Mouse (Mus musculus) kidney, postnatal 36 days (tissue): ENCODE measurements at regions not wholly inside any gene's neighbourhood (a gene's known extent, or its start where the extent isn't known, plus 50 kb on each side); places are given as distances from the start of the nearest gene placed in this dataset.

ENCODE experiments used
- DNase-seq, 2 experiments: peaks; one replicate each; pipeline ENCODE4 v3.0.0; 2021 to 2022; ENCODE audit warnings: mixed read lengths in 2 of 2

GRCm38 (mm10) chr12:73491370-73491769 is 54.8 kb downstream of the Tmem30b start:
- no peak for DNase-seq

DNA sequence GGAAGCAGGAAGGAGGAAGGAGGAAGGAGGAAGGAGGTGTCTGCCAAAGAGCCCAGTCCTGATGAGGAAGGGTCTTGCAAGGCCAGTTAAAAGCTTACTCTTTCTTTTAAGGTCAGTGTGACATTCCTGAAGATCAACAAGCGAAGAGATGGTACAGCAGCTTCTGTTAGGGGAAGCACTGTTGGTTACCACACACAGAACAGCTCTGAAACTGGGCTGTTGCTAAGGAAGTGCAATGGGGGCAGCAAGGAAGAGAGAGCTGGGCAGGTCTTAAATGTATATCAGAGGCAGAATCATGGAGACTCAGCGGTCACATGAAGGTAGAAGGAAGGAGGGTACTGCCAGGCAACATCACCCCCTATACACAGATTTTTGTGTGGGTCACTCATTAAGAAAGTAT is 63.3 kb downstream of the Tmem30b start:
- no peak for DNase-seq

GRCm38 (mm10) chr12:73482275-73482674 is 63.9 kb downstream of the Tmem30b start:
- no peak for DNase-seq

DNA sequence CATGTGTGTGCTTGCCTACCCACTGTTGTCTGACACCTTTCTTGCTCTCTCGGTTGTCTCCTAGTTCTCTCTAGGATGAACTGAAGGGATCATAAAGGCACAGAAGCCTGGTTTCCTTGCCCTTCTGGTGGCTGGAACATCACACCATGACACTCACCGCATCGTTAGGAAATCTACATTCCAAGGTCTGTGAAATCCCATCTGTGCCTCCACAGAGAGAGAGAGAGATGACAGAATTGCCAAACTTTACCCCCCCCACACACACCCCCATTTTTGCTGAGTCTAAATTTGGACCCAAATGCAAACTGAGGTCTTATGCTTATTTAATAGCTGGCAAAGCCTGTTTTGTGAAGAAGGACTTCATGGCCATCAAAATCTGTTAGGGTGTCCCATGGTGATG is 64.5 kb downstream of the Tmem30b start:
- DNase-seq, result no peak

DNA sequence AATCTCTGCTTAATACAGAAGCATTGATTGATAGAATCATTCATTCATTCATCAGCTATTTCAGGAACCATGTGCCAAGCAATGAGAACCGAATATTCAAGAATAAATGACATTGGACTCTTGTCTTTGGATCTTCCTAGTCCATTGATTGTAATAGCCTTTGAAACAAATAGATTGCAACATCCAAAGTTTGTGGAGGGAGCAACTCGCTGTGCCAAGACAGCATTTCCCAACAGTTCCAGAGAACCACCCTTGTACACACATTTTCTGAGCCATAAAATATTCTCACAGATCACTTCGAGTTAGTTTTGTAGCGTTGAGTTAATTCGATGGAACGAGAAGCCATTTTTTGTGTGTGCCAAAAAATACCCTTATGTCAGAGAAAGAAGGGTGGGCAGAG is 65.0 kb downstream of the Tmem30b start:
- DNase-seq, result no peak

DNA sequence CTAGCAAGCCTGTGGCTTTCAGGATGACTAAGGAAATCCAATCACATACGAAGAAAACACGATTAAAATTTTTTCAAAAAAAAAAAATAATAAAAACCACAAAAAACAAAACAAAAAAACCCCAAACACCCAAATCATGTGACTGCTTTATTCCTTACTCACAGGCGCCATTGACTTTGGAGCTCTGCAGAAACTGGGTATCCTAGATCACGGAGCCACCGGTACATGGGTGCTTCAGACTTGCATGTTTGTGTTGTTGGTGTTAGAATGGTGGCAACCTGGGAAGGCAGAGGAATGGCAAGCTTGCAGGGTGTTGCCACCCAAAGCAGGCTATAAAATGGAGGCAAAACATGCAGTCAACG is 65.6 kb downstream of the Tmem30b start:
- DNase-seq, result no peak

DNA sequence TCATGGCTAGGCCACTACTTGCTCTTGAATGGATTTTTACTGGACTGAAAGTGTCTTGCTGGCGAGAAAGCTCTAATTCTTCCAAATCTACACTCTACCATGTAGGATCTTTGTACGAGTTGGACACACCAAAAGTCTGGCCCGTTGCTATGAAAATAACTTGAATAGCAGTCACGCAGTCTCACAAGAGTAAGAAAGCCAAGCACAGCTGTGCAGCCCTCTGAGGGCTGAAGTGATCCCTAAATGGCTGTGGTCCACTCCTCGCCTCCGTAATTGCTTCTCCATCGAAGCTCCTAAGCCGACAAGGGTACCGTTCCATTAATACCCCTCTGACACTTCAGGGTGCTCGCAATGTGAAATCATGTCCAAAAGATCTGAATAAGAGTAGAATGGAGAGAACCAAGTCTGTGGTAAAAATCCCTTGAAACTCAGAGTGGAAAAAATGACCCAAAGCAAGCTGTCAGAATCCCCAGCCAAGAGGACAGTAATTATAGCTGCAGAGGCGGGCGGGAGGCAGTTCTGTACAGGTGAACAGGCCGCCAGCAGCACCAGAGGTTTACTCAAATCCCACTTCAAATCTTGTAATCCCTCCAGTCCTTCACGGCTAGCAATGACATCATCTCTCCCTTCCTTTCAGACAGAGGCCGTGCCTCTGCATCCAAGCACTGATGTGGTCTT is 66.1 kb downstream of the Tmem30b start:
- DNase-seq, result no peak

DNA sequence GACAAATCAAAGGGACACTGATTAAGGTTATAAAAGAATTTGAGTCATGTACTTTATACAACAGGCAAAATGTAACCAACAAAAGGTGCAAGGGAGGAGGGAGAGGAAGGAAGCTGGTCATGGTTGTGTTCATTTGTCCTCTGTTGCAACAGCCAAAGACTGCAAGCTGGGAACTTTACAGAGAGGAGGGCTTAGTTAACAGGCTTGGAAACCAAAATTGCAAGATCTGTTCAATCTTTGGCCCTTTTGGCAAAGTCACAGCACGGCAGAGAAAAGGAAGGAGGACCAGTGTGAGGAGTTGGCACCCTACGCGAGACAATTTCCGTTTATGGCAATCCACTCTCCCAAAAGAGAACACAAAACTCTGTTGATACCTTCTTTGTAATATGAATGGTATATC is 67.6 kb downstream of the Tmem30b start:
- no peak for DNase-seq

DNA sequence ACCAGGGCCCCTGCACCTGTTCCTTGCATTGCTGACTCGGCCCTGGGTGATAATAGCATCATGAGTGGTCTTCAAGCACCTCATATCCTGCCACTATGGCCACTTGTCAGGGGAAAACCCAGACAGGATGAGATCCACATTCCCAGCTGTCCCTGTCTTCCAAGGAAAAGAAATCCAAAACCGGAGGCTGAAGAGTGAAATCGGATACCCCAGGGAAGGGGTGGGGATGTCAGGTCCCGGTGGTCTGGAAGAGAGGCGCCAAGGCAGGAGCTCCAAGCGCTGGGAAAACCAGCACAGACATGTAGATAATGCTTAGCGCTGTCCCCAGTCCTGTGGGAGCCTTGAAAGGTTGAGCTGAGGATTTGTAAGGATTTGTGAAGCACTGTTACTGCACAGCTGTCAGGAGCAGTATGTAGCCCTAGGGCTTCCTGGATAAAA is 69.8 kb downstream of the Tmem30b start:
- DNase-seq, result no peak

DNA sequence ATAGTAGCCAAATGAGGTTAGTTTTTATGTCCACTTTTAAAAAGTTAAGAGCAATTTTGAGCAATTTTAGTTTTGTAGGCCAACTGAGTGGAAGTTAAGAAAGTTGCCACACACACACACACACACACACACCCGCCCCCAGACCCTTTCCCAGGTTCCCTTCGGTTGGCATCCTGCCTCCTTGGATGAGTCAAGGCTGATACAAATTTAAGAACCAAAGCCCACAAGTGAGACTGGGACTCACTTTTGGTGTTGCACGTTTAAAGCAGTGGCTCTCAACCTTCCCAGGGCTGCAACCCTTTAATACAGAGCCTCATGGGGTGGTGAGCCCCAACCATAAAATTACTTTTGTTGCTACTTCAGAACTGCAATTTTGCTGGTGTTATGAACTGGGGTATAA is 70.4 kb downstream of the Tmem30b start:
- no peak for DNase-seq

- DNase-seq, result no peak
Measured at GRCm38 (mm10) chr12:73475020-73475419, 71.2 kb downstream of the Tmem30b start.

DNA sequence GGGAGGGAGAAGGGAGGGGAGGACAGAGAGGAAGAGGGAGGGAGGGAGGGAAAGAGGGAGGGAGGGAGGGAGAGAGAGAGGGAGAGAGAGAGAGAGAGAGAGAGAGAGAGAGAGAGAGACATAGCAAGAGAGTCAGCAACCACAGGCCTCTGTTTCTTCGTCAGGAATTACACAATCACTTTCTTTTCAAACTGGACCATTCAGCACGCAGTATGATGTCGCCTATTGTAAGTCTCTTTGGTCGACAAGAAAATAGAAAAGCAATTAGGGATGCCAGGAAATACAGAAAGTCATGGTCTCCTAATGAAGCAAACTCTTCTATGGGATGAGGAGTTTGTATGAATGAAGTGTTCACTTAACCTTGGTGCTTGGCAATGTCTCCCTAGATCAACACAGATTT is 73.1 kb downstream of the Tmem30b start:
- DNase-seq, result no peak

GRCm38 (mm10) chr12:73471966-73472365 is 74.2 kb downstream of the Tmem30b start:
- no peak for DNase-seq

DNA sequence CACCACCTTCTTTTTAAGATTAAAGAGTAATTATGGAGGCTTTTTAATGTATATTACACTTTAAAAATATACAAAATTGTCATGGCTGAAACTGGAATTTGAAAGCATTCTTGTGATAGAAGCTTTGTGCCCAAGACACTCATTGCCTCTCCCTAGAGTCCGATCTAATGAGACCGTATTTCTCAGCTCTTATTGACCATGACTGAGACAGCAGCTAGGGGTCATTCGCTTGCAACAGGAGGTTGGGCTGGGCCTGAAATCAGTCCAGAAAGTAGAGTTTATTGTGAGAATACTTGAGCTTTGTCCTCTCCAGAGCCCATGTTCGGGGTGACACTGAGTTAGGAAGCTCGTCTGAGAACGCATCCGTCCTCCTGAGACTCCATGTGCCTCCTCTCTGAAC is 79.7 kb downstream of the Tmem30b start:
- DNase-seq, result no peak

GRCm38 (mm10) chr12:73465975-73466374 is 80.2 kb downstream of the Tmem30b start:
- DNase-seq, result no peak

GRCm38 (mm10) chr12:73464311-73464710 is 81.9 kb downstream of the Tmem30b start:
- no peak for DNase-seq

DNA sequence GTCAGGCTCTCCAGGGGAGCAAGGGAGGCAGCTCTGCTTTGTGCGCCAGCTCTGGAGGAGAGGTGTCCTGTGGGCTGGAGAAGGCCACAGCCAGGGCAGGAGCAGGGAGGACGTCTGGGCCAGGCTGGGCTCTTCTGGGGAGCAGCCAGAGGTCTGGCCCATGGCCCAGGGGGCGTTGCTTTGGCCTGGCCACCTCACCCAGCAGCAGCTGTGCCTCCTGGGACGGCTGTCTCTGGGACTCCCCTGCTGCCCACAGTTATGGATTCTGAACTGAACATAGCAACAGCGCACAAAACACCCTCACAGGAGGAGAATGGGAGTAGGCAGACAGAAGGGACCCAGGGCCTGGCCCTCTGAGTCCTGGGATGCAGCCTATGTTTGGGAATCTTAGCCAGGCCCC is 84.1 kb downstream of the Tmem30b start:
- peak; percentile 21 to 81 for DNase-seq

DNA sequence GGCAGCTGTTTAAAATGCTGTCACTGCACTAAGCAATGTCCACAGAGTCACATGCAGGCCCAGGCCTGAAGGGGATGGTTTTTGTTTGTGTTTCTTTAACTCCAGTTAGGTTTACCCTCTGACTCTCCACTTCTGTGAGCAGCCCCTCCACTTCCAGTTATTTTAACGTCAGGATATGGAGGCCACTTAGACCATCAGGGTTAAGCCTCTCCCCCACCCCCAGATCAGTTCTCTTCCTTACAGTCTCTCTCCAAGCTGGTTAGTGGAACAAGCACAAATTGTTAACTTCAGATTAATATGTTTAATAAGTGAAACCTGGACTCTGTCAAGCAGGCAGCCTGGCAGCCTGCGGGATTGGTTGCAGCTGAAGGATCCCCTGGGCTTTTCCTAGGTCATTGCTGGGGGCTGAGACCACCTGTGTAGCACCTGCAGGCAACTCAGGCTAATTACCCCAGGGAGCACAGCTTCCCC is 85.9 kb downstream of the Tmem30b start:
- peak in 1 of 2 experiments; percentile 19 for DNase-seq

GRCm38 (mm10) chr12:73451257-73451656 is 94.9 kb downstream of the Tmem30b start:
- DNase-seq, result no peak

- DNase-seq, result no peak
Measured at GRCm38 (mm10) chr12:73450541-73450940, 95.7 kb downstream of the Tmem30b start.

GRCm38 (mm10) chr12:73449911-73450520 is 96.2 kb downstream of the Tmem30b start:
- peak; percentile 30 to 73 for DNase-seq

- DNase-seq, result peak; percentile 63 to 75
Measured at GRCm38 (mm10) chr12:73449069-73449468, 97.1 kb downstream of the Tmem30b start.

GRCm38 (mm10) chr12:73448388-73448965 is 97.7 kb downstream of the Tmem30b start:
- DNase-seq, result peak; percentile 23 to 28

DNA sequence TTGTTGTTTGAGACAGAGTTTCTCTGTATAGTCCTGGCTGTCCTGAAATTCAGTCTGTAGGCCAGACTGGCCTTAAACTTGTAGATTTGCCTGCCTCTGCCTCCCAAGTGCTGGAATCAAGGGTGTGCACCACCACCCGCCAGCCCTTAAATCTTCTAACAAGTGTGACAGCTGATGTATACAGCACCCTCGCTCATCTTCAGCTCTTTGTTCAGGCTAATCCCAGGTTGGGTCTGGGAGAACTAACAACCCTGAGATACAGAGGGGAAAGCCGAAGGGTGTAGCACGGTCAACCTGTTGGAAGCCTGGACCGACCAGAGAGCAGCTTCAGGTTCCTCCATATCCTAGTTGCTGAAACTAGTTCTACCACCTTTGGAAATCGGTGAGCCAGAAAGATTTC is 99.0 kb downstream of the Tmem30b start:
- DNase-seq, result no peak
